Mouse (Mus musculus): ENCODE measurements at regions not wholly inside any gene's neighbourhood (a gene's known extent, or its start where the extent isn't known, plus 50 kb on each side); places are given as distances from the start of the nearest gene placed in this dataset.
A peak's percentile ranks its signal among the peaks of the same experiment; 100 is the strongest.
"Not testable (repeated sequence)": the region's sequence is repeated elsewhere in the genome, so short reads cannot be mapped to it uniquely, and the experiment has no call there.

DNA sequence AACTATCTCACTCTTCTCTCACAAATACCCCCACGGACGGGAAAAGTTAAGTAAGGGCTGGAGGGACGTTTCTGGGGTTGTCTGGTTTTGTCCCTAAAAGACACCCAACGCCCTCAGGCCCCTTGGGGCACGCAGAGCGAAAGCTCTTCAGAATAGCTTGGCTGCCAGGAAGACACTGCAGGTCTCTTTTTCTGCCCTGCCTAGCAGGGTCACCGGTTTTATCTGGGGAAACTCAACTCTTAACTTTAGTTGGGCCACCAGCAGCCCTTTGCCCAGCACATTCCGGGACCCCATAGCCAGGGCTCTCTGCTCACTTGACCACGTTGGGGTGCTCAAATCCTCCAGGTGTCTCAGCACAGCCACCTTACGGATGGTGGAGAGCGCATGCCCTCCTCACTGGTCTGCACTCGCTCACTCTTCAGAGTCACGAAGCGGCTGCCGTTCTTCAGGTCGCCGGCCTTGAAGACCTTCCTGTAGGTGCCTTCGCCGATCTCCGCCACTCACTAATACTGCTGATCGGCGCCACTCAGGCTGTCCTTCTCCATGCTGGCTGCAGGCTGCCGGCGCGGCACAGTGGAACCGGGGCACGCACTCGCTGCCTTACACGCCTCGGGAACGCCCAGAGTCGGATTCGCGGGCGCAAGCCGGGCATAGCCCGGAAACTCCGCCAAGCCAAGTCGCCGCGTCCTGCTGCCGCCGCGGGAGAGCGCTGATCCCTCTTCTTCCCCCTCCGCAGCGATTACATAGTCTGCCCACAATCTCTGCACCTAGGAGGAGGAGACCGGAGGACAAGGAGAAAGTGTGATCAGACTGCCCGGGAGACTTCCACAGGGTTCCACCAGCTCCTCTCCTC, 83.0 kb downstream of the Ulbp1 start:
- DNase-seq, result peak; percentile 57

- not testable (repeated sequence) for DNase-seq
Measured at GRCm38 (mm10) chr10:7358791-7359190, 114.6 kb downstream of the Ulbp1 start.

GRCm38 (mm10) chr10:7344290-7344689, 129.1 kb downstream of the Ulbp1 start:
- DNase-seq, result peak; percentile 6

DNA sequence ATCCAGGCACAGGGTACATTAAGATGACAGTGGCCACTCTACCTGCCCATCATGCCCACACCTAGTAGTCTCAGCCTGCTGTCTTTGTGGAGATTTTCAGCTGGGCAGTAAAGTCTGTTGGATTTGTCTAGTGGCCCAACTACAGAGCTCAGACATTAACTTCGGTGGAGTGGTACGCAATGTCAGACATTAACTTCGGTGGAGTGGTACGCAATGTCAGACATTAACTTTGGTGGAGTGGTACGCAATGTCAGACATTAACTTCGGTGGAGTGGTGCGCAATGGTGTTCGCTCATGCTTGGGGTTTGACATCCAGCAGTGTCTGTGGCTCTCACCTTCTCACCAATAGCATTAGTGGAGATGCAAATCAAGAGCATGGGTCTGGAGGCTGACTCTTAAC, 129.7 kb downstream of the Ulbp1 start:
- peak; percentile 6 for DNase-seq

- peak; percentile 75 for DNase-seq
Measured at GRCm38 (mm10) chr10:7333077-7333747, 121.2 kb upstream of the Cnksr3 start.

- no peak for DNase-seq
Measured at GRCm38 (mm10) chr10:7328262-7328661, 116.2 kb upstream of the Cnksr3 start.

DNA sequence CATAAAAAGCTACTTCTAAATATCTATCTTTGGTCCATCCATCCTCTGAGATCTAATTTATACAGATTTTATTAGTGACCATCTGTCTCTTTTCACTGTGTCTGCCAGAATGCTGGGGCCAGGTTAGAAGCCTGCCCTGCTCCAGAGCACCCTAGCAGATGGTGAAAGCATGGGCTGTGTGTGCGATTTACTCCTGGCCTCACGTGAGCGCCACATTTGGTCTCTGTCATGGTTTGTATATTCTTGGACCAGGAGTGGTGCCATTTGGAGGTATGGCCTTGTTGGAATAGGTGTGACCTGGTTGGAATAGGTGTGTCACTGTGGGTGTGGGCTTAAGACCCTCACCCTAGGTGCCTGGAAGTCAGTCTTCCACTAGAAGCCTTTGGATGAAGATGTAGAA, 115.0 kb upstream of the Cnksr3 start:
- not testable (repeated sequence) for DNase-seq

DNA sequence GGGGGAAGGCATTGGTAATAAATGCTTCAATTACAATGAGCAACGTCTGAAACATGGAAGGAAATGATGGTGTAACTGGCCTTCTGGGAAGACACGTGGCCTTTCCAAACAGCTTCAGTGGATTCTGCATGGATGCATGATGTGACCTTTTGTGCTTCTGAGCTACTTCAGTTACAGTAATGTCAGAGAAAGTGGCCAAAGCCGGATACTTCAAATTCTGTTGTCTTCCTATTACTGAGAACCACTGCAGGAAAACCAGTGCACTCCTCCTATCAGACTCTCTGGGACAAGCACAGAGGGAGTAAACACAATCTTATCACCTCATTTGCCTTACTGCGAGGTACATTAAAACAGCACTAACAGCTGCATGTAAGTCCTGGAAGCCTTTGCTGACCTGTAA, 113.0 kb upstream of the Cnksr3 start:
- DNase-seq, result no peak

DNA sequence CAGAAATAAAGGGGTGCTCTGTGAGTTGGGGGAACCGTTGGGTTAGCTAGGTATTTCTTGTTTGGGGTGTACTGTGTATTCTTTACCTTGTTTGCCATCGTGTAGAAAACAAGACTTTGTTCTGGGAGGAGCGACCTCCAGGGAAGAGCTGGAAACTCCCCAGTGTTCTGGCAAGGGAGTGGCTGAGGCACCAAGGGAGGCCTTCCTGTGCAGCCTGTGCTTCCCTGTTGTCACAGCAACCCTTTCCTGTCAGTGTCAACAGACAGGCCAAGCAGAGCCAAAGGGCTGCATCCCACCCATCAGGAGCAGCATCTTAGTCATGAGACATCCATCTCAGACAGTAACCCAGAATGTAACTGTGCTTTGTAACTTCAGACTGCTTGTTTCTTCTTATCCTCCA, 111.2 kb upstream of the Cnksr3 start:
- DNase-seq, result no peak

DNA sequence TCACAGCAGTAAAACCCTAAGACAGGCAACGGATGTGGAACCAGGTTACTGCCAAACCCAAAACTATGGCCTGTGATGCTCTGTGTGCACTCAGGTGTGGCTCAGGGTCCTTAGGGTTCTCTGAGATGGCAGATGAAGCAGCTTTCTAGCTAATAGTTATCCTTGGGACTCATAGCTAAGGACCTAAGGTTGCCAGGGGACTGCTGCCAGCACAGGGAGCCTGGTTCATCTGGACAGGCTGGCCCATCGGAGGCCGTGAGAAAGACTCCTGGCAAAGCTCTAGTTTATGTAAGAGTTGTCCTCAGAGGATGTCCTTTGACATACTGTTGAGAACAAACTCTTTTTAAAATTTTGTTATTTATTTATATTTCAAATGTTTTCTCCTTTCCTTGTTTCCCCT, 97.9 kb upstream of the Cnksr3 start:
- DNase-seq, result no peak

DNA sequence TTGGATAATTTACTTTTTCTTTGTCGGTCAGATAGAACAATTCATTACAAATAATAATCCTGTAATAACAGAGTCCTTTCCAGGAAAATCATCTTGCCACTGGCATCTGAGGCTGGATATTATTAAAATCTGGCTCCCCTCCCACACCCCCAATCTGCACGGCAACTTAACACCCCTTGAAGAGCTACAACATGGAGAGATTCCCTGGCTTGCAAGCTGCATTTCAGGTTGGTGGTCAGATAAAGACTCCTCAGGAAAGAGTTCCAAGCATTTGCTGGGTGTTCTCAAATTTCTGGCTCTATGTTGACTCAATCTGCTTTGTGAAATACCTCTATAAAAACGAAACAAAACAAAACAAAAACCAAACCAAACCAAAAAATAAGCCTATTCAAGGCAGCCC, 93.8 kb upstream of the Cnksr3 start:
- DNase-seq, result not testable (repeated sequence)

DNA sequence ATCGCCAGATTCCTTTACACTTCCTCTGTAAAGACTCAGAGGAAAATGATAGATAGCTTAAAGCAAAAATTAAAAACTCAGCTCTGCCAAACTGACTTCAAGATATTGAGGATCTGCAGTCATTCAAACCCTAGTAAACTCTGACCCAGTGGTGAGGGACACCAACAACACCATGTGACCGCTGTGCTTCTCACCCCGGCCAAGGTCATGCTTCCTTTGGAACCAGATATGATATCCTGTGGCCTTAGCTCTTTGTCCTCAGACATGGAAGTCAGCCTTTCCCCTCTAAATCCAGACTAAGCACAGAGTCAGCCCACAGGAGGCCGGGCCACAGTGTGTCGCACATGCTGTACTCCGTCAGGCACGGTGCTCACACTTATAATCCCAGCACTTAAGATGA, 86.3 kb upstream of the Cnksr3 start:
- no peak for DNase-seq

DNA sequence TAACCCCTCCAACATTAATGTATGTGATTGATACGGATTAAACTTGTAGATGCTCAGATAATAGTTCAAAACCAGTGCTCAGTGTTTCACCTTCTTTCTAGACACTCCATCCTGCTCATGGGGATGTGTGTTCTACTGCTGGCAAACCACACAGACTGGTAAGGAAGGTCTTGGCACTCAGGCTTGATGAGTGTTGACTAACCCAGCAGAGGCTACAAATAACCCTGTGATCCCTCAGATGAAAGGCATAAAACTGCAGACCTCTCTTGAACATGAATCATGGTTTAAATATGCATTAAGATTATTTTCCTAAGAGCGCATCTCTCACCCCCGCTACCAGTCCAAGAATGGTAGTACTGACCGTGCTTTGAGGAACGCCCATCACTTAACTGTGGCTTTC, 83.9 kb upstream of the Cnksr3 start:
- no peak for DNase-seq

GRCm38 (mm10) chr10:7293203-7293602, 81.2 kb upstream of the Cnksr3 start:
- DNase-seq, result no peak

DNA sequence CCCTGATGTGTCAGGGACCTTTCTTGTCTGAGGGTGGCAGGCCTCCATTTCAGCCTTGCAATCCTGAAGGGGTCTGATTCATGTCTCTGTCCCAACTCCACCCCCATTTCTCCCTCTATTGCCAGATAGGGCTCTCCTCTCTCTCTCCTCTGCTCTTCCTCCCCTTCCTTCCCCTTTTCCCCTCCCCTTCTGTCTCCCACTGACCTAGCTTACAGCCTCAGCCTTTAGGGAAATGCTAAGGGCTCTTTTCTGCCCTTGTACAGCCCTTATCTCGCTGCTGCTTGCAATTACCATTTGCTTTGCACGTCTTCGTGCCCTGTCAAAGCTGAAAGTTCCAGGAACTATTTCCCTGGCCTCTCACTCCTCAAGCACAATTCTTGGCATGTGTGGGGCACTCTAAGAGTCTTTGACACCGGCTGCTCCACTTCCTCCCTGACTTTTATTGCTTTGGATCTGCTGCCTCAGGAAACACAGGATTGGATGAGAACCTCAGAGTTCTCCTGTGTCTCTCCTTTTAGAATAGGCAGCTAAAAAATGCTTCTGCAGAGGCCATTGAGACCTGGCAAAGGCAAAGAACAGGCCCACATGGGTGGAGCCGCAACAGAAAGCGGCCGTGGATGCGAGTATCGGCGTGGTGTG, 77.9 kb upstream of the Cnksr3 start:
- DNase-seq, result peak; percentile 17

DNA sequence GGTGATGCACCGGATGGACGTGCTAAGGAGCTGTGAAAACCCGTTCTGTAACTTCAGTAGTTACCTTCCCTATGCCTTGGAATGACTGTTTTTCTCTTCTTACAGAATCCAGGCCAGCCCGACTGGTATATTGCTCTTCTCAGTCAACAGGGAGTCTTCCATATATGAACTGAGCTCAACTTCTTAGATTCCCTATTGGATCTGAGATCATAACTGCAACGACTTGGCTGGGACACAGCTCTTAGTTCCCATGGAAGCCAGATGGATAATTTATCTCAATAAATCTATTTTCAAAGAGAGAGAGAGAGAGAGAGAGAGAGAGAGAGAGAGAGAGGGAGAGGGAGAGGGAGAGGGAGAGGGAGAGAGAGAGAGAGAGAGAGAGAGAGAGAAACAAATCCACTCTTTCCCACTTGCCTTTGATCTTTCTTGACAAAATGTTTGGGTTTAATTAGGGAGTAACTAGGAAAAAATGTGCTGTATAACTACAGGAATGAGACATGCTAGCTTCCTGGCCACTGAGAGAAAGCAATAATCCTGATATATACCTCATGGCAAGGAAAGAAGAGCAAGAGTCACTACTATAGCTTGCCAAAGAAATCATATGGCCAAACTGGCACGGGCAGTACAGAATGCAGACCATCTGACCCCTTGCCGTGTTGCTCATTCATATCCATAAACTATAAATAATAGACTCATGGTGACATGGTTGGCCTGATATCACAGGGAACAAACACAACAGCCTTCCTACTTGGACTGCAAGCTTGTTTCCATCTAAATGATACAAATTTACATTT, 73.3 kb upstream of the Cnksr3 start:
- no peak for DNase-seq

- DNase-seq, result no peak
Measured at GRCm38 (mm10) chr10:7280429-7280828, 68.4 kb upstream of the Cnksr3 start.

GRCm38 (mm10) chr10:7278820-7279219, 66.8 kb upstream of the Cnksr3 start:
- DNase-seq, result no peak

- no peak for DNase-seq
Measured at GRCm38 (mm10) chr10:7275357-7275756, 63.3 kb upstream of the Cnksr3 start.

DNA sequence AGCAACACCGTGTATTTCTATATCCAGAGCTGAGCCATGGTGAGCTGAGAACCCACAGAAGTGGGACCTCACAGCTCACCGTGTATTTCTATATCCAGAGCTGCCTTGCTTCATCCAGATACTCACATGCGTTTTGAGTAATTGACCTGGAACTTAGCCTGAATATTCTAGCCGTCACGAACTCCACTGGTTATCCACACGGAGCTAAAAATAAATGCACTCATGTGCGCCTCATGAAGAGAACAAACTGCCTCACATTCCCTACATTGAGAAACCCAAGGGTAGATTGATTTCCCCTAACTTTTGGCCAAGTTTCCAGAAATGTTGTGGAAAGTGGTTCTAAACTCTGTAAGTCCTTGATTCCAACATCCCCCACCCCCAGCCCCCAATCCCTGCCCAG, 62.4 kb upstream of the Cnksr3 start:
- DNase-seq, result no peak

DNA sequence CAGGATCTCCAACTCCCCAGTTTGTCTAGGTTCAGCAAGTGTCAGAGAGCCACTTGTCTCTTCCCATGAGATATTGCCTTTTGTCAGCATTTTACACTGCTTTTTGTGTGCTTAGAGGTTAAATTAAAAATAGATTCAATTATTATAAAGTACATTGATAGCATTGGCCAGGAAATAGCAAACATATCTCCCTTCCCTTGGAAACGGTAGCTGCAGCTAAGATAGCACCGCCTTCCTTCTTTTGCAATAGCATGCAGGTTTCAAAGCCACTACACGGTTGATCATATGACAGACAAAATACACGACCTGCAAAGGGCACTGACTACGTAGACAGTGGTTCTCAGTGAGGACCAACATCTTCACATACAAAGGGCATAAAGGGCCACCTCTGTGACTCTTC, 59.1 kb upstream of the Cnksr3 start:
- DNase-seq, result no peak

DNA sequence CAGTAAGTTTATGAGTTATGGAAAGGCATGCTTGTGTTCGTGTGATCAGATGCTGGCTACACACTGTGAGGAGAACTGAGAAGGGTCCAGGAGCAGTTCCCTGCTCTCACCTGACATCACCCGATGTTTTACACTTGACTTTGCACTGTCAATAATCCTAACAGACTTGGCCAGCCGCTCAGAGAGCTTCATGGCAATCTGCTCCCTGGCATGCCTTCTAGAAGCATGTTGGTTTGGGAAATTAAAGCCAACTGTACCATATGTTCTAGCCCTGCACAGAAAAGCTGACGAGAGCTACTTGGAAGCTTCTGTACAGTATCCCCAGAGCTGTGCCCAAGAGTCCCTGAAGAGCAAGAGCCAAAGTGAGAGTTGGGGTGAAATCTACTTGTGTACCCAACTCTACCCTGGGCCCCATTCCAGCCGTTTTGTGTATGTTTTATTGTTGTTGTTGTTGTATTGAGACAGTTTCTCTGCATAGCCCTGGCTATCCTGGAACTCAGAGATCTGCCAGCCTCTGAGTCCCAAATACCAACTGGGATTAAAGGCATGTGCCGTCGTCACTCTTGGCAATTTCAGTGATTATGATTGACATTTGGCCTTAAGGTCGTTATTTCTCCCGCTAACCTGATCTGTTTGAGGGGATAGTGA, 56.5 kb upstream of the Cnksr3 start:
- no peak for DNase-seq

- DNase-seq, result no peak
Measured at GRCm38 (mm10) chr10:7267903-7268302, 55.9 kb upstream of the Cnksr3 start.

Data from kidney, adult 18-20 months (tissue).